Mouse (Mus musculus) heart, postnatal 10 days (tissue): ENCODE data around the gene Vil1. TPM values are rescaled to one million over a fixed set of nuclear protein-coding genes. Genes with fewer than 3 reads are reported as not detected.
"Not testable (repeated sequence)": the region's sequence is repeated elsewhere in the genome, so short reads cannot be mapped to it uniquely, and the experiment has no call there.

Experiments
- DNase-seq, 2 experiments: peaks; one replicate each; pipeline ENCODE4 v3.0.0; 2021
- intact Hi-C: fragments of 180-260 bp; cut with DNase I; formaldehyde crosslinking; loops from one replicate; pipeline ENCODE4 v1.15.1; 2025
- total RNA-seq, 2 experiments: library from RNA; stranded (reverse); gene quantifications; 2 replicates each; pipeline ENCODE4 v1.2.3; 2021

Gene Vil1
- total RNA-seq, 2 experiments from 2014 or later: 1.1 to 1.2 TPM

GRCm38 (mm10) chr1:74386714-74387385 is 22.3 kb upstream of the Vil1 start:
- peak; percentile 98 for DNase-seq
- intact Hi-C loops: loop anchor here (2.0 kb wide), 2 partner anchors 18 to 74 kb away; no protein-coding TSS in a partner anchor

GRCm38 (mm10) chr1:74387386-74387988 is 21.7 kb upstream of the Vil1 start:
- intact Hi-C loops: loop anchor here (2.0 kb wide), 2 partner anchors 19 to 75 kb away; no protein-coding TSS in a partner anchor
- DNase-seq: no peak

DNA sequence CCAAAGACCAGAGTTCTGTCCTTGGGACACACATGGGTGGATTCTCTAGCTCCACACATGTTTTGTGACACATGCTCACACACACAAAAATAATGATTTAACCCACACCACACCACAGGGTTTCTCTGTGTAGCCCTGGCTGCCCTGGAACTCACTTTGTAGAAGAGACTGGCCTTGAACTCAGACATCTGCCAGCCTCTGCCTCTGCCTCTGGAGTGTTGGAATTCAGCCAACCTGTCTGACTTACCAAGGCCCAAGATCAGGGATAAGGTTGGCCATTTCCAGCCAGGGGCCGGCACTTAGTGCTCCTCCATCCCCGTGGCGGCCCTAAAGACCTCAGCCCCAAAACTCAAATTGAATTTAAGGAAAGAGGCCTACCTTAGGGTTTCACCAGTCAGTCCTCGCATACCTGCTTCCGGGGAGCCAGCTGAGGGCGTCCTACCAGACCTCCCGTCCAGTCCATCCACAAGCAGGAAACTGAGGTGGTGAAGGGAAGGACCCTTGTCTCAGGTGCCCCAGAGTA is 20.7 kb upstream of the Vil1 start:
- DNase-seq: no peak
- intact Hi-C loops: no loop called here

DNA sequence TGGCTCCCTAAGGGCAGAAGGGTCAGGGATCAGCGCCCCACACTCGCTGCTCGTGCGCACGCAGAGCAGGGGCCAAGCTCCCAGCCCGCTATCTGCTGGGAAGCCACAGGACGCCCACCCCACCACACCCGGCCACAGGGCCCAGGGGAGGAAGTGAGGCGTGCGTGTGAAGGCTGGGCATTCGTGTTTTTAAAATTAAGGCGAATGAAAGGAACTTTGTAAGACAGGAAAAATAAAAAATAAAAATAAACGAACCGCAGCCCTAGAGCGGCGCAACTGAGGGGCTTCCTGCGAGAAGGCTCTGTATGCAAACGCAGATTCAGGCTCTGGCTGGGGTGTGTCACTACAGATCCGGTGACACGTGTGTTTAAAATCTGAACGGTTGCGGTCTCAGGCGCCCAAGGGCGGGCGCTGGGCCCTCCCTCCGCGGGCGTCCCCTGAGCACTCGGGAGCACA is 19.3 kb upstream of the Vil1 start:
- peak; percentile 58 to 68 for DNase-seq
- intact Hi-C loops: no loop called here

DNA sequence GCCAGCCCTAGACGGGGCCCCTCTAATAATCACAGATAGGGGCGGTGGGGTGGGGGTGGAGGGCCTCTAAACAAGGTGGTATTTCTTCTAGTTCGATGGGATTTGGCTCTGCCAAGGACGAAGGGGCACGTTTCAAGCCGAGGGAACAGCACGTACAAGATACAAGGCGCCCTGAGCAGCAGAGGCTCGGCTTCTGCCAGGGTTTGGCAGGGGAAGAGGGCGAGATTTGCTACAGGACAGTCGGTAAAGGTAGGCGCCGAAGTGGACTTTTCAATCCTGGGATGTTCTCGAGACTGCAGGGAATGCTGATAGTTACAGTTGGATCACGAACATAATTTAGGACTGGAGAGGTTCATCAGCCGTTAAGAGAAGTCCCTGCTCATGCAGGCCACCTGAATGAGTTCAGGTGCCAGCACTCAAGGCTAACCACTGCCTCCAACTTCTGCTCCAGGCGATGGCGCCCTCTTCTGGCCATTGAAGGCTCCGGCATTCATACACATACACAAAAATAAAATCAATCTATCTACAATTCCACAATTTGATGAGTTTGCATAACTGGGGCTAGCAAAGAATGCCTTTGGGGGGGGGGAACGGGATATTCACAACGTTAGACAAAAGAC is 18.8 kb upstream of the Vil1 start:
- peak; percentile 74 to 83 for DNase-seq
- intact Hi-C loops: no loop called here

DNA sequence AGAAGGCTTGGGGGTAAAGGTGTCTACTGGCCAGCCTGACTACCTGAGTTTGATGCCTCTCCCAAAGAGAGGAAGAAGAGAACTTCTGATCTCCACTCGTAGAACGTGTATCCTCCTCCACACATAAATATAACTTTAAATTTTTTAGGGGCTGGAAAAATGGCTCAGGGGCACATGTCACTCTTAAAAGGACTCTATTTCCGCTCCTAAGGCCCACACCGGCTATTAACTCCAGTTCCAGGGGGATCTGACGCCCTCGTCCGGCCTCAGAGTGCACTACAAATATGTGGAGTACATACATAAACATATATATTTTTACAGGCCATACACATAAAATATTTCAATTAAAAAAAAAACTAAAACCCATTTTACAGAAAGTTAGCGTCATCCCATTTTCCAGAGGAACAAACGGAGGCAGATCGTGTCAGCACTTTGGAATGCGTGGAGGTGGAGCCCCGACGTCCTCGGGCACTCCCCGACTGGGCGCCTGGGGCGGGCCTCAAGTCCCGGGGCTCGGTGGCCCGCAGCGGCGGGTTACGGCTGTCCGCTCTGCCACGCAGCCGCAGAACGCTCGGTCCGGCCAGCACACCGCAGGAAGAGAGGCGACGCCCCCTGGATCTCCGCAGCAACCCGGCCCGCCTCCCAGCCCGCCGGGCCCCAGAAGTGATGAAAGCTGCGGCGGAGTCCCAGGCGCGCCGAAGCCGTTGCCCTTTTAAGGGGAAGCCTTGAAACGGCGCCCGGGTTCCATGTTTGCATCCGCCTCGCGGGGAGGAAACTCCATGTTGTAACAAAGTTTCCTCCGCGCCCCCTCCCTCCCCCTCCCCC is 18.0 kb upstream of the Vil1 start, which contains the start of gene Ctdsp1:
TSS of gene Ctdsp1 (plus strand) at position 586 of the 825 bp plus-strand sequence.
- intact Hi-C loops: no loop called here
- peak; percentile 99 for DNase-seq

DNA sequence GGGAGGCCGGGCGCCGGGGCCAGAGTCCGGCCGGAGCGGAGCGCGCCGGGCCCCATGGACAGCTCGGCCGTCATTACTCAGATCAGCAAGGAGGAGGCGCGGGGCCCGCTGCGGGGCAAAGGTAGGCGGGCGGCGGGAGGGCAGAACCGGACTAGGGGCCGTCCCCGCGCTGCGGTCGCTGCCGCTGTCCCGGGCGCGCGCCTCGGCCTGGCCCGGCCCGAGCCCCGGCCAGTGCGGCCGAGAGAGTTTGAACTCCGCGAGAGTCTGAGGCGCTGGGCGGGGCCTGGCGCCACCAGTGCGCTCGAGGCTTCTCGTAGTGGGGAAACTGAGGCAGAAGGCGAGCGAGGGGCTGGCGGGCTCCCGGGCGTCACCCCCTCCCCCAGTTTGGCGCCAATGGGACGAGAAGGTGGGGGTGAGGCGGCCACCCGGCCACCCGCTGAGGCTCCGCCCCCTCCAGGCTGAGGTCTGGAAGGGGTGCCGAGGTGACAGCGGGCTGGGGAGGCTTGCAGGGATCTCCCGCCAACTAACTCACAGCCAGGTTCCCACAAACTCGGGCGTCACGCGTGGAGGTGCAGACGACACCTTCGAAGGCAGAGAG is 17.2 kb upstream of the Vil1 start:
- intact Hi-C loops: no loop called here
- DNase-seq: peak; percentile 88

GRCm38 (mm10) chr1:74392446-74392994 is 16.7 kb upstream of the Vil1 start:
- DNase-seq: peak in 1 of 2 experiments; percentile 29
- intact Hi-C loops: no loop called here

- intact Hi-C loops: no loop called here
- no peak for DNase-seq
Measured at GRCm38 (mm10) chr1:74393010-74393409, 16.2 kb upstream of the Vil1 start.

- intact Hi-C loops: no loop called here
- no peak for DNase-seq
Measured at GRCm38 (mm10) chr1:74393697-74394096, 15.5 kb upstream of the Vil1 start.

DNA sequence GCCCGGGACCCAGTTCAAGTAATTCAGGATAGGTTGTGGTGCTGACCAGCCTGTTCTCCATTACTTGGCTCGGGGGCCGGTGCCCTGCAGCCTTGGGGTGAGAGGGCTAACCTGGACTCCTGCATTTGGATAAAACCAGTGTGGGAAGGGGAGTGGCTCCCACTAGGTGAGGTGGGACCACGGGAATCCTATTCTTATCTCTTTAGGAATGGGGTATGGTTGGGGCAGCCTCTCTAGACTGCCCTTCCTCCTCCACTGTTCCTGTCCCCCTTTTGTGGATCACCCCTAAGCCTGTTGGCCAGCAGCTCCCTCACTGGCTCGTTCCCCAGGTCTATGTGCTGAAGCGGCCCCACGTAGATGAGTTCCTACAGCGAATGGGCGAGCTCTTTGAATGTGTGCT is 14.9 kb upstream of the Vil1 start:
- intact Hi-C loops: no loop called here
- no peak for DNase-seq

DNA sequence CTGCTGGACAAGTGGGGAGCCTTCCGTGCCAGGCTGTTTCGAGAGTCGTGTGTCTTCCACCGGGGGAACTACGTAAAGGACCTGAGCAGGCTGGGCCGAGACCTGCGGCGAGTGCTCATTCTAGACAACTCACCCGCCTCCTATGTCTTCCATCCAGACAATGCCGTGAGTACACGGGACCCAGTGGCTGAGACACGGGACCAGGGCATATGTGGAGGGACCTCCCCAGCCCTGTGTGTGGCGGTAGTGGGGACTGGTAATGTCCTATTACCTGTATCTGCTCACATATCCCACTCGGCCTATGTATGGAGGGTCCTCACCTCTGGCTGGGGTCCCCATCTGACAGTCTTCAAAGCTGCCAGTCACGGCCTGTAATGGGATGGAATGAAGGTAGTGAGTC is 14.3 kb upstream of the Vil1 start:
- intact Hi-C loops: no loop called here
- DNase-seq: no peak

GRCm38 (mm10) chr1:74395290-74395689 is 13.9 kb upstream of the Vil1 start:
- no peak for DNase-seq
- intact Hi-C loops: no loop called here

DNA sequence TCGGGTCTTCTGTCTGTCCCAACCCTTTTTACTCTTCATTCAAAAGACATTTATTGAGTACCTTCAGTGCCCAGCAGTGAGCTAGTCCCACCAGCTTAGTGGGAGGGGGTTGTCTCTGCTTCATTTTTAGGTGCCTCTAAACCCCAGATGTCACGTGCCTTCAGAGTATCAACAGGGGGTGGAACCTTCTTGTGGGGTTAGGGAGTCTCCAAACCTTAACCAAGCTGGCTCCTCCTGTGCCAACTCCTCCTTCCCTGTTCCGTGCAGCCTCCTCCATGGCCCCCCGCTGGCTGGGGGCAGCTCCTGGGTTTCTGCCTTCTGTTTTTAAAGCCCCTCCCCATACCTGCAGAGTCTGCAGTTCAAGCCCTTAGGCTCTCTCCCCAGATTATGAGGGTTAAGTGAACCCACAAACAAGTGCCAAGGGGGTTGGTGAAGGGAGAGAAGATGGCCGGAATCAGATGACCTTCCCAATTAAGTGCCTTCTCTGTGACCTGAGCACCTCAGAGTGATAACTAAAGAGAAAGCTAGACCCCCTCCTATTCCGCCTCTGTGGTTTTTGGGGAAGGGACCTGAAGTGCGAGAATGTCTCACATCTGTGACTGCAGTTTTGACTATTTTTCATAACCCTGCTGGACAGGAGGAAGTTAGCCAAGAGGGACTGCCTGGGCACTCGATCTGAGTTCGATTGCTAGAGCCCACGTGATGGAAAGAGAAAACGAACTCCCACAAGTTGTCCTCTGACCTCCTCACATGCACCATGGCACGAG is 12.5 kb upstream of the Vil1 start:
- intact Hi-C loops: not testable (repeated sequence)
- peak in 1 of 2 experiments; percentile 61 for DNase-seq

GRCm38 (mm10) chr1:74397268-74397918 is 11.8 kb upstream of the Vil1 start:
- intact Hi-C loops: no loop called here
- peak; percentile 100 for DNase-seq

DNA sequence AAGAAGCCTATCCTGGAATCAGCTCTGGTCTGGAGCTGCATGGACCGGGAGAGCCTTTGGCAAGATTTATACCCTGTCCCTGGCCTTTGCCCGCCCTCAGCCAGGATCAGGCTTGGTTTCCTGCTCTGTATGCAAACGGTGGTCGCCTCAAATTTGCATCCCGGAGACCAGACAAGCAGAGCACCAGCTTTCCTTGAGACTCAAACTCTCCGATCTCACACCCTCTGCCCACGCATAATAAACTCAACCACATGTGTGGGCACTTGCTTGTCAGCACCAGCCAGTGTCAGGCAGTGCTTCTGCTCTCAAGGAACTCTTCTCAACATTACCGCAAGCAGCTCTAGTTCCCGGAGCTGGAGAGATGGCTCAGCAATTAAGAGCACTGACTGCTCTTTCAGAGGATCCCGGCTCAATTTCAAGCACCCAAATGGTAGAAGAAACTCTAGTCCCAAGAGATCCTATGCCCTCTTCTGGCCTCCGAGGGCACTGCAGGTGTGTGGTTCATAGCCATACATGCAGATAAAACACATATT is 11.2 kb upstream of the Vil1 start:
- peak; percentile 69 to 77 for DNase-seq

DNA sequence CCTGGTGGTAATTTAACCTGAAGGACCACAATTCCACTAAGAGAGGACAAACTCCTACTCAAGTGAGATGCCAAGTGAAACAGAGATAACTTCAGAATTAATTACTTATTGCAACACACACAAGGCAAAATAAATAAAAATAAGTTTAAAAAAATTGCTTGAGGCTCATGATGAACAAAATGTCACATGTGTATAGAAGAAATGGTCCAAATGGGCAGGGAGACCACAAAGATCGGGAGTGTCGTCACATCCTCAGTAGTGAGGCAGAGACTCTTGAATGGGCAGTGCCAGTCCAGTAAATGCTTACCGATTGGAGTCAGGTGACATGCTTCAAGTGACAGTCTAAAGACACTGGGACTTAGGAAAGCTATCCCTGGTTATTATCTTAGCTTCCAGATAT is 8.6 kb upstream of the Vil1 start:
- intact Hi-C loops: loop anchor here (5.0 kb wide), 1 partner anchor 37 kb away; no protein-coding TSS in a partner anchor
- no peak for DNase-seq

More for the DNA sequence above, 11.2 kb upstream of the Vil1 start:
- intact Hi-C loops: loop anchor here (2.0 kb wide), 1 partner anchor 55 kb away; no protein-coding TSS in a partner anchor

GRCm38 (mm10) chr1:74401015-74401702 is 8.0 kb upstream of the Vil1 start:
- DNase-seq: no peak

More at GRCm38 (mm10) chr1:74401015-74401702, 8.0 kb upstream of the Vil1 start:
- intact Hi-C loops: loop anchor here (5.0 kb wide), 1 partner anchor 36 kb away; no protein-coding TSS in a partner anchor
